Mouse (Mus musculus): ENCODE measurements at regions not wholly inside any gene's neighbourhood (a gene's known extent, or its start where the extent isn't known, plus 50 kb on each side); places are given as distances from the start of the nearest gene placed in this dataset.

DNA sequence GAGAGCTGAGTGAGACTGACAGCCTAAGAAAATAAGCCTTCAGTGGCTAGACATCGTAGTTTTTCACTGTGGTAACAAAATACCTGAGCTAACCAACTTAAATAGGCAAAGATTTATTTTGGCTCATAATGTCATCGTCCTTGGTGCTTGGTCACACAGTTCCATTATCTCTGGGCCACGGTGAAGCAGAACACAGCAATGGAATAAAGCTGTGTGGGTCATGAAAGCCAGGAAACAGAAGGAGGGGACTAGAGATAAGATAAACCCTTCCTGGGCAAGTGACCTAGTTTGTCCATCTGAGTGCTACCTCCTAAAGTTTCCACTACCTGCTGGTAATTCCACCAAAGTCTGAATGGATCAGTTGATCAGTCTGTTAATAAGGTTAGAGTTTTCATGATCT is 134.8 kb upstream of the Gm5129 start:
- Histone ChIP-seq H3K9me3 (ENCODE audit: low read length) (no peaks in the 10 kb centered on the region), H3K27me3 (ENCODE audit: insufficient read depth, low read length) (no peaks in the 10 kb centered on the region), H3K27ac (ENCODE audit: low read depth) (no peak overlapping the region), H3K4me3 (ENCODE audit: low read depth, low read length) (no peak overlapping the region), H3K4me2 (ENCODE audit: low read depth, low read length) (no peak overlapping the region), H3K4me1 (ENCODE audit: insufficient read depth) (no peaks in the 10 kb centered on the region; the same call in 1 of the 2 replicates), H3K9ac (replicated peaks) (no peak overlapping the region), H3K36me3 (replicated peaks; ENCODE audit: insufficient read depth, low read length) (no peaks in the 10 kb centered on the region)
- TF ChIP-seq CTCF (IDR thresholded peaks at IDR 0.05; ENCODE audit: low read depth) (no peak), EP300 (IDR thresholded peaks at IDR 0.05; ENCODE audit: low read depth) (no peak)
- ATAC-seq (no peak), DNase-seq (no peak)
- 19% methylated on average over 3 of the region's 3 CpGs for whole genome bisulfite sequencing (ENCODE audit: insufficient replicate concordance)

- Histone ChIP-seq H3K27me3 (ENCODE audit: insufficient read depth, low read length) (no peaks in the 10 kb centered on the region), H3K4me3 (ENCODE audit: low read depth, low read length) (no peak overlapping the region), H3K4me2 (ENCODE audit: low read depth, low read length) (no peak overlapping the region), H3K9ac (replicated peaks) (no peak overlapping the region), H3K27ac (ENCODE audit: low read depth) (no peak overlapping the region), H3K36me3 (replicated peaks; ENCODE audit: insufficient read depth, low read length) (no peaks in the 10 kb centered on the region), H3K9me3 (ENCODE audit: low read length) (no peaks in the 10 kb centered on the region), H3K4me1 (ENCODE audit: insufficient read depth) (no peaks in the 10 kb centered on the region; the same call in 1 of the 2 replicates)
- WGBS (ENCODE audit: insufficient replicate concordance) = 41% methylated on average over 1 of the region's 1 CpGs
- no peak for DNase-seq
- no peak for ATAC-seq
- TF ChIP-seq CTCF (IDR thresholded peaks at IDR 0.05; ENCODE audit: low read depth) (no peak), EP300 (IDR thresholded peaks at IDR 0.05; ENCODE audit: low read depth) (no peak)
These were observed 137.5 kb upstream of the Il6 start for GRCm38 (mm10) chr5:29875451-29875850.

- ATAC-seq (no peak), DNase-seq (no peak)
- TF ChIP-seq EP300 (IDR thresholded peaks at IDR 0.05; ENCODE audit: low read depth) (no peak), CTCF (IDR thresholded peaks at IDR 0.05; ENCODE audit: low read depth) (no peak)
- WGBS (ENCODE audit: insufficient replicate concordance) = 47% methylated on average over 4 of the region's 4 CpGs
- Histone ChIP-seq H3K4me2 (ENCODE audit: low read depth, low read length) (no peak overlapping the region), H3K9me3 (ENCODE audit: low read length) (no peaks in the 10 kb centered on the region), H3K4me3 (ENCODE audit: low read depth, low read length) (no peak overlapping the region), H3K27ac (ENCODE audit: low read depth) (no peak overlapping the region), H3K27me3 (ENCODE audit: insufficient read depth, low read length) (no peaks in the 10 kb centered on the region), H3K9ac (replicated peaks) (no peak overlapping the region), H3K36me3 (replicated peaks; ENCODE audit: insufficient read depth, low read length) (no peaks in the 10 kb centered on the region), H3K4me1 (ENCODE audit: insufficient read depth) (peaks cover 2% of the 10 kb centered on the region; the same call in 1 of the 2 replicates)
These were observed 125.6 kb upstream of the Il6 start for GRCm38 (mm10) chr5:29887267-29887841.

DNA sequence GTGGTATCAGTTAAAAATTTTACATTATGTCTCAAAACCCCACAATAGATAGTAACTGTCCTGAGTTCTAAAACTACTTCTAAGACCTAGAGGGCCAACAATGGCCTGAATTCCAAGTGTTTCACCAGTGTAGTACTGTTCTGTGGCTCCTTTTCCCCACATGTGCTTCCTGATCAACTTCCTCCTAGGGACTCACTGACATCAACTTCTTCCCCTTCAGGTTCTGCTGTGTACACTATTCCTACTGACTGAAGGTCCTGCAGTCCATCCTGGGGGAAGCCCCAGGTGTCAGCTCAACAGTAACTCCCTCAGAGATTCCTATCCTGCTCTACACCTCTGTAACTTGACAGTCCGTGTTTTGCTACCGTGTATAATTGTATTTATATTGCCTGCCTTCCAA is 120.6 kb upstream of the Il6 start:
- Histone ChIP-seq H3K4me2 (ENCODE audit: low read depth, low read length) (no peak overlapping the region), H3K27ac (ENCODE audit: low read depth) (no peak overlapping the region), H3K27me3 (ENCODE audit: insufficient read depth, low read length) (no peaks in the 10 kb centered on the region), H3K36me3 (replicated peaks; ENCODE audit: insufficient read depth, low read length) (no peaks in the 10 kb centered on the region), H3K9me3 (ENCODE audit: low read length) (no peaks in the 10 kb centered on the region), H3K4me1 (ENCODE audit: insufficient read depth) (peaks cover 19% of the 10 kb centered on the region), H3K9ac (replicated peaks) (no peak overlapping the region), H3K4me3 (ENCODE audit: low read depth, low read length) (no peak overlapping the region)
- 43% methylated on average over 2 of the region's 2 CpGs for WGBS (ENCODE audit: insufficient replicate concordance)
- TF ChIP-seq EP300 (IDR thresholded peaks at IDR 0.05; ENCODE audit: low read depth) (no peak), CTCF (IDR thresholded peaks at IDR 0.05; ENCODE audit: low read depth) (no peak)
- DNase-seq = no peak
- ATAC-seq = no peak

- WGBS (ENCODE audit: insufficient replicate concordance) = 62% methylated on average over 2 of the region's 2 CpGs
- Histone ChIP-seq H3K4me3 (ENCODE audit: low read depth, low read length) (no peak overlapping the region), H3K4me2 (ENCODE audit: low read depth, low read length) (no peak overlapping the region), H3K27me3 (ENCODE audit: insufficient read depth, low read length) (no peaks in the 10 kb centered on the region), H3K36me3 (replicated peaks; ENCODE audit: insufficient read depth, low read length) (no peaks in the 10 kb centered on the region), H3K9me3 (ENCODE audit: low read length) (no peaks in the 10 kb centered on the region), H3K27ac (ENCODE audit: low read depth) (no peak overlapping the region), H3K9ac (replicated peaks) (no peak overlapping the region), H3K4me1 (ENCODE audit: insufficient read depth) (peaks cover 19% of the 10 kb centered on the region)
- ATAC-seq (no peak), DNase-seq (no peak)
- TF ChIP-seq EP300 (IDR thresholded peaks at IDR 0.05; ENCODE audit: low read depth) = no peak
- TF ChIP-seq CTCF (IDR thresholded peaks at IDR 0.05; ENCODE audit: low read depth) = no peak
These were observed 120.1 kb upstream of the Il6 start for GRCm38 (mm10) chr5:29892861-29893260.

- 22% methylated on average over 5 of the region's 5 CpGs for WGBS (ENCODE audit: insufficient replicate concordance)
- peak; percentile 72 for ATAC-seq
- H3K4me2 ChIP-seq (ENCODE audit: low read depth, low read length) = no peak overlapping the region
These were observed 119.1 kb upstream of the Il6 start for GRCm38 (mm10) chr5:29893829-29894228.

More at GRCm38 (mm10) chr5:29893829-29894228, 119.1 kb upstream of the Il6 start:
- Histone ChIP-seq H3K4me3 (ENCODE audit: low read depth, low read length) (no peak overlapping the region), H3K9ac (replicated peaks) (no peak overlapping the region), H3K27me3 (ENCODE audit: insufficient read depth, low read length) (no peaks in the 10 kb centered on the region), H3K4me1 (ENCODE audit: insufficient read depth) (peaks cover 19% of the 10 kb centered on the region), H3K36me3 (replicated peaks; ENCODE audit: insufficient read depth, low read length) (no peaks in the 10 kb centered on the region), H3K27ac (ENCODE audit: low read depth) (no peak overlapping the region), H3K9me3 (ENCODE audit: low read length) (no peaks in the 10 kb centered on the region)
- TF ChIP-seq CTCF (IDR thresholded peaks at IDR 0.05; ENCODE audit: low read depth) = no peak
- TF ChIP-seq EP300 (IDR thresholded peaks at IDR 0.05; ENCODE audit: low read depth) = peak; percentile 69
- peak; percentile 18 for DNase-seq
